Mouse (Mus musculus): ENCODE data around the gene Nsd1. TPM values are rescaled to one million over a fixed set of nuclear protein-coding genes. Genes with fewer than 3 reads are reported as not detected.
A peak's percentile ranks its signal among the peaks of the same experiment; 100 is the strongest.
"Not testable (repeated sequence)": the region's sequence is repeated elsewhere in the genome, so short reads cannot be mapped to it uniquely, and the experiment has no call there.

The Nsd1 gene
- polyA plus RNA-seq, 1 experiment from 2014 or later = 13.3 TPM

- WGBS (ENCODE audit: insufficient replicate concordance) = 67% methylated on average over 11 of the region's 11 CpGs
- Histone ChIP-seq H3K9ac (no peak overlapping the region), H3K27ac (replicated peaks) (no peak overlapping the region), H3K4me2 (no peak overlapping the region), H3K36me3 (replicated peaks) (no peaks in the 10 kb centered on the region), H3K9me3 (replicated peaks) (no peaks in the 10 kb centered on the region), H3K4me3 (replicated peaks) (no peak overlapping the region), H3K27me3 (peaks cover 6% of the 10 kb centered on the region; the same call in 1 of the 2 replicates), H3K4me1 (replicated peaks) (peaks cover 9% of the 10 kb centered on the region)
- ATAC-seq (ENCODE audit: insufficient read depth) = no peak
Observed at GRCm38 (mm10) chr13:55174347-55174746, 35.2 kb upstream of the Nsd1 start.

GRCm38 (mm10) chr13:55176265-55176664 is 33.3 kb upstream of the Nsd1 start:
- 52% methylated on average over 6 of the region's 6 CpGs for WGBS (ENCODE audit: insufficient replicate concordance)
- Histone ChIP-seq H3K27me3 (peaks cover 5% of the 10 kb centered on the region; the same call in 1 of the 2 replicates), H3K27ac (replicated peaks) (no peak overlapping the region), H3K4me1 (replicated peaks) (peaks cover 14% of the 10 kb centered on the region), H3K4me3 (replicated peaks) (no peak overlapping the region), H3K9me3 (replicated peaks) (no peaks in the 10 kb centered on the region), H3K9ac (no peak overlapping the region), H3K4me2 (no peak overlapping the region), H3K36me3 (replicated peaks) (no peaks in the 10 kb centered on the region)
- no peak for ATAC-seq (ENCODE audit: insufficient read depth)

GRCm38 (mm10) chr13:55177903-55178496 is 31.6 kb upstream of the Nsd1 start:
- WGBS (ENCODE audit: insufficient replicate concordance) = 60% methylated on average over 4 of the region's 4 CpGs
- Histone ChIP-seq H3K4me1 (replicated peaks) (peaks cover 19% of the 10 kb centered on the region), H3K9me3 (replicated peaks) (no peaks in the 10 kb centered on the region), H3K4me2 (no peak overlapping the region), H3K27ac (replicated peaks) (no peak overlapping the region), H3K9ac (no peak overlapping the region), H3K27me3 (no peaks in the 10 kb centered on the region), H3K4me3 (replicated peaks) (no peak overlapping the region), H3K36me3 (replicated peaks) (no peaks in the 10 kb centered on the region)
- no peak for ATAC-seq (ENCODE audit: insufficient read depth)

- no peak for ATAC-seq (ENCODE audit: insufficient read depth)
- 41% methylated on average over 2 of the region's 2 CpGs for WGBS (ENCODE audit: insufficient replicate concordance)
- Histone ChIP-seq H3K27ac (replicated peaks) (no peak overlapping the region), H3K4me1 (replicated peaks) (peaks cover 23% of the 10 kb centered on the region), H3K4me2 (no peak overlapping the region), H3K9ac (no peak overlapping the region), H3K4me3 (replicated peaks) (no peak overlapping the region), H3K27me3 (no peaks in the 10 kb centered on the region), H3K9me3 (replicated peaks) (no peaks in the 10 kb centered on the region), H3K36me3 (replicated peaks) (no peaks in the 10 kb centered on the region)
Observed at GRCm38 (mm10) chr13:55178556-55178955, 31.0 kb upstream of the Nsd1 start.

- WGBS (ENCODE audit: insufficient replicate concordance) = 68% methylated on average over 3 of the region's 3 CpGs
- Histone ChIP-seq H3K4me3 (replicated peaks) (no peak overlapping the region), H3K9ac (no peak overlapping the region), H3K4me1 (replicated peaks) (peaks cover 24% of the 10 kb centered on the region), H3K4me2 (no peak overlapping the region), H3K36me3 (replicated peaks) (no peaks in the 10 kb centered on the region), H3K27me3 (no peaks in the 10 kb centered on the region), H3K27ac (replicated peaks) (no peak overlapping the region), H3K9me3 (replicated peaks) (no peaks in the 10 kb centered on the region)
- ATAC-seq (ENCODE audit: insufficient read depth) = no peak
Observed at GRCm38 (mm10) chr13:55179591-55179990, 30.0 kb upstream of the Nsd1 start.

- Histone ChIP-seq H3K9ac (no peak overlapping the region), H3K4me3 (replicated peaks) (peak overlapping the region; percentile 54), H3K36me3 (replicated peaks) (no peaks in the 10 kb centered on the region), H3K27me3 (no peaks in the 10 kb centered on the region), H3K4me2 (peak overlapping the region; percentile 68), H3K9me3 (replicated peaks) (no peaks in the 10 kb centered on the region), H3K27ac (replicated peaks) (peak overlapping the region; percentile 83), H3K4me1 (replicated peaks) (peaks cover 24% of the 10 kb centered on the region)
- ATAC-seq (ENCODE audit: insufficient read depth) = no peak
- 39% methylated on average over 2 of the region's 2 CpGs for WGBS (ENCODE audit: insufficient replicate concordance)
Observed at GRCm38 (mm10) chr13:55181786-55182172, 27.8 kb upstream of the Nsd1 start.

GRCm38 (mm10) chr13:55182173-55182894 is 27.2 kb upstream of the Nsd1 start:
- H3K4me1 ChIP-seq (replicated peaks) = peaks cover 24% of the 10 kb centered on the region
- peak overlapping the region; percentile 68 for H3K4me2 ChIP-seq
- no peaks in the 10 kb centered on the region for H3K9me3 ChIP-seq (replicated peaks)
- H3K36me3 ChIP-seq (replicated peaks) = no peaks in the 10 kb centered on the region
- H3K4me3 ChIP-seq (replicated peaks) = peak overlapping the region; percentile 54
- H3K9ac ChIP-seq = peak overlapping the region; percentile 59
- 7% methylated on average over 23 of the region's 23 CpGs for WGBS (ENCODE audit: insufficient replicate concordance)
- H3K27ac ChIP-seq (replicated peaks) = peak overlapping the region; percentile 83
- no peaks in the 10 kb centered on the region for H3K27me3 ChIP-seq
- peak; percentile 86 for ATAC-seq (ENCODE audit: insufficient read depth)

- Histone ChIP-seq H3K36me3 (replicated peaks) (no peaks in the 10 kb centered on the region), H3K27ac (replicated peaks) (0 out of 2 replicates have a peak overlapping the region, but pooled peaks have one; percentile 45), H3K4me2 (no peak overlapping the region), H3K27me3 (no peaks in the 10 kb centered on the region), H3K4me1 (replicated peaks) (peaks cover 24% of the 10 kb centered on the region), H3K4me3 (replicated peaks) (no peak overlapping the region), H3K9ac (no peak overlapping the region), H3K9me3 (replicated peaks) (no peaks in the 10 kb centered on the region)
- ATAC-seq (ENCODE audit: insufficient read depth) = no peak
- WGBS (ENCODE audit: insufficient replicate concordance) = 64% methylated on average over 6 of the region's 6 CpGs
Observed at GRCm38 (mm10) chr13:55183382-55183781, 26.2 kb upstream of the Nsd1 start.

- not testable (repeated sequence) for H3K9ac ChIP-seq; H3K9me3 ChIP-seq (replicated peaks)
- WGBS (ENCODE audit: insufficient replicate concordance) = 56% methylated on average over 5 of the region's 9 CpGs
Observed at GRCm38 (mm10) chr13:55187062-55187461, 22.5 kb upstream of the Nsd1 start.

GRCm38 (mm10) chr13:55189531-55190107 is 20.0 kb upstream of the Nsd1 start:
- Histone ChIP-seq H3K27ac (replicated peaks) (peak overlapping the region; percentile 80), H3K4me3 (replicated peaks) (peak overlapping the region; percentile 64), H3K27me3 (no peaks in the 10 kb centered on the region), H3K4me2 (peak overlapping the region; percentile 94), H3K4me1 (replicated peaks) (peaks cover 28% of the 10 kb centered on the region), H3K36me3 (replicated peaks) (no peaks in the 10 kb centered on the region), H3K9ac (peak overlapping the region; percentile 61), H3K9me3 (replicated peaks) (no peaks in the 10 kb centered on the region)
- WGBS (ENCODE audit: insufficient replicate concordance) = 7% methylated on average over 12 of the region's 12 CpGs
- ATAC-seq (ENCODE audit: insufficient read depth) = peak; percentile 41

More at GRCm38 (mm10) chr13:55187062-55187461, 22.5 kb upstream of the Nsd1 start:
- H3K36me3 ChIP-seq (replicated peaks); H3K4me3 ChIP-seq (replicated peaks); H3K27me3 ChIP-seq; H3K4me2 ChIP-seq; H3K27ac ChIP-seq (replicated peaks); ATAC-seq (ENCODE audit: insufficient read depth): not testable (repeated sequence)
- H3K4me1 ChIP-seq (replicated peaks) = peaks cover 42% of the 10 kb centered on the region

- no peaks in the 10 kb centered on the region for H3K27me3 ChIP-seq
- H3K36me3 ChIP-seq (replicated peaks) = no peaks in the 10 kb centered on the region
- peak overlapping the region; percentile 61 for H3K9ac ChIP-seq
- peak; percentile 96 for ATAC-seq (ENCODE audit: insufficient read depth)
- H3K27ac ChIP-seq (replicated peaks) = peak overlapping the region; percentile 80
- peak overlapping the region; percentile 64 for H3K4me3 ChIP-seq (replicated peaks)
- 1% methylated on average over 34 of the region's 34 CpGs for WGBS (ENCODE audit: insufficient replicate concordance)
- H3K4me1 ChIP-seq (replicated peaks) = peaks cover 28% of the 10 kb centered on the region
- H3K9me3 ChIP-seq (replicated peaks) = no peaks in the 10 kb centered on the region
- peak overlapping the region; percentile 94 for H3K4me2 ChIP-seq
Observed at GRCm38 (mm10) chr13:55190121-55190868, 19.3 kb upstream of the Nsd1 start.

Data from liver, embryonic 15.5 days (tissue).